Mouse (Mus musculus): ENCODE measurements around the gene D6Ertd527e. TPM values are rescaled to one million over a fixed set of nuclear protein-coding genes. Genes with fewer than 3 reads are reported as not detected.

The D6Ertd527e gene
- total and polyA plus RNA-seq, 2 experiments from 2014 or later: 0.08 TPM; not detected in 1

GRCm38 (mm10) chr6:87158062-87158623 is 53.6 kb downstream of the D6Ertd527e start:
- Histone ChIP-seq H3K9me3 (replicated peaks; ENCODE audit: control insufficient read depth, low read length) (no peaks in the 10 kb centered on the region), H3K36me3 (replicated peaks; ENCODE audit: control insufficient read depth, insufficient read depth, low read length) (no peaks in the 10 kb centered on the region), H3K4me2 (ENCODE audit: low read depth, low read length) (no peak overlapping the region), H3K27me3 (ENCODE audit: control insufficient read depth, insufficient read depth, low read length) (no peaks in the 10 kb centered on the region), H3K27ac (ENCODE audit: low read depth) (no peak overlapping the region), H3K4me3 (ENCODE audit: low read depth, low read length) (no peak overlapping the region), H3K9ac (replicated peaks; ENCODE audit: low read depth, low read length) (no peak overlapping the region), H3K4me1 (ENCODE audit: control insufficient read depth, insufficient read depth) (no peaks in the 10 kb centered on the region)
- 83% methylated on average over 7 of the region's 7 CpGs for WGBS
- DNase-seq (ENCODE audit: low spot score) (no peak), ATAC-seq (ENCODE audit: insufficient read depth, low read depth) (no peak)
- TF ChIP-seq CTCF (IDR thresholded peaks at IDR 0.05; ENCODE audit: low read depth) (no peak), EP300 (IDR thresholded peaks at IDR 0.05; ENCODE audit: low read depth) (no peak)

GRCm38 (mm10) chr6:87160196-87160595 is 55.6 kb downstream of the D6Ertd527e start:
- Histone ChIP-seq H3K4me3 (ENCODE audit: low read depth, low read length) (no peak overlapping the region), H3K27me3 (ENCODE audit: control insufficient read depth, insufficient read depth, low read length) (no peaks in the 10 kb centered on the region), H3K4me1 (ENCODE audit: control insufficient read depth, insufficient read depth) (no peaks in the 10 kb centered on the region), H3K27ac (ENCODE audit: low read depth) (no peak overlapping the region), H3K4me2 (ENCODE audit: low read depth, low read length) (no peak overlapping the region), H3K9ac (replicated peaks; ENCODE audit: low read depth, low read length) (no peak overlapping the region), H3K36me3 (replicated peaks; ENCODE audit: control insufficient read depth, insufficient read depth, low read length) (no peaks in the 10 kb centered on the region), H3K9me3 (replicated peaks; ENCODE audit: control insufficient read depth, low read length) (no peaks in the 10 kb centered on the region)
- WGBS: 86% methylated on average over 5 of the region's 5 CpGs
- ATAC-seq (ENCODE audit: insufficient read depth, low read depth): no peak
- no peak for TF ChIP-seq EP300 (IDR thresholded peaks at IDR 0.05; ENCODE audit: low read depth)
- no peak for TF ChIP-seq CTCF (IDR thresholded peaks at IDR 0.05; ENCODE audit: low read depth)
- DNase-seq (ENCODE audit: low spot score): no peak

DNA sequence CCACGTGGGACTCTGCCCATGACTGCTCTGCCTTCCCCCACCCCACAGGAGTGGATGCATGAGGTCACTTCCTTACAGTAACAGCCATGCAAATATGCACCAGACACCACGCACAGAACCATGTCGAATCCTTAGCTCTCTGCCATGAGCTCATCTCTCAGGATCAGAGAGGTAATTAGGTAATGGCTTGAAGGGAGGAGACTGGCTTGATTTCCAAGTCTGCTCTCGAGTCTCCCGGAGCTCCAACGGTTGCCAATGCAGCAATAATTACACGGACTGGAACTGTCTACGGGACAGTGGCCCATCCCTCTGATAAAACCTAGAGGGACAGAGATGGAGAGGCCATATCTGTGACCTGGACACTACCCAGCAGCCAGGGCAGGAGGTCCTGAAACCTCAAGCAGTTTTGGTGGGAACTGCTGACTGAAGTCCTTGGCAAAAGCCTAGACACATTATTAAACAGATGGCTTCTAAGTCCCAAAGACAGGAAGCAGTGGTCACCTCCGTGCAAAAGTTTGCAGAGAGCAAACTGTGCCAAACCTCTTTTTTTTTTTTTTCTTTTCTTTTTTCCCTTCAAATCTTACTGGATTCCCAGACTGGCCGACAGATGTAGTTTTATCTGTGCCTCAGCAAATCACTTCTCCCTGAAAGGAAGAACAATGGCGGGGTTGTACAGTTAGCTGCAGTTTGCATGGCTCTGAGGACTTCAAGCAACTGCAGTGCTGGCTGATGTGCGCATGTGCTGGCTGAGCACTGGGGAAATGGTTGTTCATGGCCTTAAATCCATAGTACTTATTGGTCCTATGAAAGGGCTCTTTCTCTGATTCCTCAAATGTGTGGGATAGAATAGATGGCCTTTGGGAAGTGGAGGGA is 57.1 kb downstream of the D6Ertd527e start:
- ATAC-seq (ENCODE audit: insufficient read depth, low read depth): peak; percentile 45
- DNase-seq (ENCODE audit: low spot score): no peak
- Histone ChIP-seq H3K9ac (replicated peaks; ENCODE audit: low read depth, low read length) (no peak overlapping the region), H3K27me3 (ENCODE audit: control insufficient read depth, insufficient read depth, low read length) (no peaks in the 10 kb centered on the region), H3K4me1 (ENCODE audit: control insufficient read depth, insufficient read depth) (no peaks in the 10 kb centered on the region), H3K4me2 (ENCODE audit: low read depth, low read length) (no peak overlapping the region), H3K4me3 (ENCODE audit: low read depth, low read length) (no peak overlapping the region), H3K36me3 (replicated peaks; ENCODE audit: control insufficient read depth, insufficient read depth, low read length) (no peaks in the 10 kb centered on the region), H3K27ac (ENCODE audit: low read depth) (0 out of 2 replicates have a peak overlapping the region, but pooled peaks have one; percentile 11), H3K9me3 (replicated peaks; ENCODE audit: control insufficient read depth, low read length) (no peaks in the 10 kb centered on the region)
- 47% methylated on average over 12 of the region's 12 CpGs for WGBS
- TF ChIP-seq CTCF (IDR thresholded peaks at IDR 0.05; ENCODE audit: low read depth): no peak
- TF ChIP-seq EP300 (IDR thresholded peaks at IDR 0.05; ENCODE audit: low read depth): no peak

Other genes with a start within 250 kb of the D6Ertd527e start
- 195 and 349 TPM in 2 replicates for gene Nfu1, start 95.5 kb upstream of the D6Ertd527e start, total RNA-seq (2014; rRNA removed; ENCODE audit: low replicate concordance)
- gene Nfu1, start 95.5 kb upstream of the D6Ertd527e start, polyA plus RNA-seq (2015; fragmentation: Nextera tagmentation; extraction: Ambion mirVana): 147 and 157 TPM in 2 replicates
- 10.0 and 23.3 TPM in 2 replicates for gene Gfpt1, start 61.9 kb upstream of the D6Ertd527e start, total RNA-seq (2014; rRNA removed; ENCODE audit: low replicate concordance)
- 5.4 and 6.7 TPM in 2 replicates for gene Gfpt1, start 61.9 kb upstream of the D6Ertd527e start, polyA plus RNA-seq (2015; fragmentation: Nextera tagmentation; extraction: Ambion mirVana)
- gene Antxr1, start 231.1 kb downstream of the D6Ertd527e start, total RNA-seq (2014; rRNA removed; ENCODE audit: low replicate concordance): 12.0 and 18.7 TPM in 2 replicates
- 2.6 TPM in 2 replicates for gene Antxr1, start 231.1 kb downstream of the D6Ertd527e start, polyA plus RNA-seq (2015; fragmentation: Nextera tagmentation; extraction: Ambion mirVana)
- gene Gkn1, start 246.2 kb downstream of the D6Ertd527e start, total RNA-seq (2014; rRNA removed; ENCODE audit: low replicate concordance): not detected in 2 replicates
- gene Gkn1, start 246.2 kb downstream of the D6Ertd527e start, polyA plus RNA-seq (2015; fragmentation: Nextera tagmentation; extraction: Ambion mirVana): not detected in 2 replicates